Mouse (Mus musculus): Measurements from ENCODE around the gene Ecm2. TPM values are rescaled to one million over a fixed set of nuclear protein-coding genes. Genes with fewer than 3 reads are reported as not detected.

Gene Ecm2
- polyA plus RNA-seq, 1 experiment from 2014 or later = 3.1 TPM

DNA sequence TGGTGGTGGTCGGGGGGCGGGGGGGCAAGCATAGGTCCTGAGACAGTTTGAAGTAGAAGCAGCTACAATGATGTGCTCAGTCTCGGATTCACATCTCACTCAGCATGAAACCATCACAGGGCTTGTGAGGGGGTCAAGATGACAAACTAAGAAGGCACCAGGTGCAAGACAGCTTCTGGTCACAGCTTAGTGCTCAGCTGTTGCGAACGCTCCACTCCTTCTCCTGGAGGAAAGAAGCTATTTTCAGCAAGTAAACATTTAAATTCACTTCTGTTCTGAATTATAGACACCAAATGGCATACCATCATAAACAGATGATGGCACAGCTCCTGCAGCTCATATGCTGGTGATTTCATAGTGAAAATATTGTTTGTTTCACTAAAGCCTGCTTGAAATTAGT, 19.2 kb upstream of the Ecm2 start:
- Histone ChIP-seq H3K4me3 (ENCODE audit: low read depth, low read length) (no peak overlapping the region), H3K36me3 (ENCODE audit: insufficient read depth, low read length) (no peaks in the 10 kb centered on the region), H3K9me3 (ENCODE audit: low read length) (no peaks in the 10 kb centered on the region), H3K27ac (ENCODE audit: low read length) (0 out of 2 replicates have a peak overlapping the region, but pooled peaks have one; percentile 7), H3K9ac (replicated peaks; ENCODE audit: low read depth) (no peak overlapping the region), H3K4me2 (replicated peaks; ENCODE audit: low read depth, low read length) (no peak overlapping the region), H3K27me3 (replicated peaks; ENCODE audit: insufficient read depth, low read length) (no peaks in the 10 kb centered on the region), H3K4me1 (ENCODE audit: insufficient read depth, low read depth, low read length) (0 out of 2 replicates have a peak, but pooled peaks cover 5% of the 10 kb centered on the region)
- no peak for TF ChIP-seq CTCF (IDR thresholded peaks at IDR 0.05)
- no peak for TF ChIP-seq EP300 (IDR thresholded peaks at IDR 0.05)
- ATAC-seq (peak; percentile 57; the same call in 1 of the 2 replicates), DNase-seq (ENCODE audit: low spot score) (peak; percentile 30)
- WGBS = 59% methylated on average over 5 of the region's 5 CpGs

DNA sequence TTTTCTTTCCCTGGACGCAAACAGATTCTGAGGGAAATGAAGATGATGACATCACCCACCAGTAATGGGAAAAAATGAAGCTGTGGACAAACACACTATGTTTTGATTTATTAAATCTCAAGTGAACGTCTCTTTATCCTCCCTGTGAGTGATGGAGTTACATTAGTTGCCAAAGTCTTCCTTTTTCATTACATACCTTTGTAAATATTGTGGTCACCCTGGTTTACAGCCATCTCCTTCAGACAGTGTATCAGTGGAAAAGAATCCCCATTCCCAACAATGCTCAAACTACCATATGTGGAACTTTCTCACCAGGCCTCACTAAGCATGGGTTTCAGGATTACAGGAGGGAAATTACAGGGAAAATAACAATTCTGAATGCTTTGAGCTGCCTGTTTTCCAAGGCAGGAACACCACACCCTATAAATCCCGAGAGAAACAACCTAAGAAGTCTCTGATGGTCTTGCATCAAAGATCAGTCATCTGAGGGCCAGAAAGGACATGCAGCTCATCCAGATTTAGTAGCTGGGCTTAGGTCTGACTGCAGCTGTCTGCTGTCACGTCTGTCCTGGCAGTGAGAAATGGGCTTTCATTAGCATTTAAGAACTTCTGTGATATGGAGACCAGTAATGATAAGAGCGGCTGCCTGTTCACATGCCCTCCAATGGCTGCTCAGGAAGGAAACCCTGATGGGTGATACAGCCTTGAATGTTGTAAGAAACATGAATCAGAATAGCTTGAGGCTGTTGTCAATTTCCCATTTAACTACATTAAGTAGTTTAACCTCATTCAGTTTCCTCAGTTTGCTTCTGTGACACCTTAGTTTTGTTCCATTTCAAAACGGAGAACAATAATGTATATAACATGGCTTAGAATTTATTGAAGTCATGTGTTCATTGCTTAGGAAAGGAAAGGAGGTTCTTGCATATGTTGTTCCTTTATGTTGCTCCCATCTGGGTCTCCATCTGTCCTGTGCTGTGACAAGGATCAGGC, 11.9 kb upstream of the Ecm2 start, which contains the start of gene Tes3-ps:
Gene Tes3-ps, plus strand, starts transcription at position 943 of the 993 bp plus-strand sequence.
- no peak for TF ChIP-seq EP300 (IDR thresholded peaks at IDR 0.05)
- no peak for TF ChIP-seq CTCF (IDR thresholded peaks at IDR 0.05)
- H3K4me3 ChIP-seq (ENCODE audit: low read depth, low read length) = no peak within 1 kb of the TSS
- H3K4me2 ChIP-seq (replicated peaks; ENCODE audit: low read depth, low read length) = no peak within 1 kb of the TSS
- no peak within 1 kb of the TSS for H3K9ac ChIP-seq (replicated peaks; ENCODE audit: low read depth)
- ATAC-seq = no peak; the same call in 1 of the 2 replicates
- WGBS = 61% methylated on average over 6 of the region's 6 CpGs
- no peaks in the 10 kb centered on the region for H3K4me1 ChIP-seq (ENCODE audit: insufficient read depth, low read depth, low read length)
- H3K27me3 ChIP-seq (replicated peaks; ENCODE audit: insufficient read depth, low read length) = no peaks in the 10 kb centered on the region
- no peak for DNase-seq (ENCODE audit: low spot score)
- no peaks in the 10 kb centered on the region for H3K36me3 ChIP-seq (ENCODE audit: insufficient read depth, low read length)
- no peaks in the 10 kb centered on the region for H3K9me3 ChIP-seq (ENCODE audit: low read length)
- no peak within 1 kb of the TSS for H3K27ac ChIP-seq (ENCODE audit: low read length)

DNA sequence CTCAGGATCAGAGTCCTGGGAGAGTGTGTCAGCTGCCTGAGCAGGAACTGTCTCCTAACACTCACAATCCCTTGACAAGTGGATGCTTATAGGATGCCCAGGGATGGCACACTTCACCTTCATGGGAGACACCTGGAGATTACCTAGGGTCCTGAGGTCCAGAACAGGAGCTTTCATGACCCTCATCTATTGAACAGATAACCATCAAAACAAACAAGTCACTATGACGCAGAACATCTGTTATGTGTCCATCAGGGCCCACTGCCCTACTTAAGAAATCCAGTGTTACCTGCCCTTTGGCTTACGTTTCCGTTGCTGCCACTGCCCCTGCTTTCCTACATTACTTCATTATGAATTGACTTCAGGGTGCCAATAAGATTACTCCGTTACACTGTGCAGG, 1.2 kb downstream of the Ecm2 start:
- Histone ChIP-seq H3K4me2 (replicated peaks; ENCODE audit: low read depth, low read length) (0 out of 2 replicates have a peak overlapping the region, but pooled peaks have one; percentile 0), H3K4me1 (ENCODE audit: insufficient read depth, low read depth, low read length) (no peaks in the 10 kb centered on the region; the same call in 1 of the 2 replicates), H3K36me3 (ENCODE audit: insufficient read depth, low read length) (no peaks in the 10 kb centered on the region), H3K27ac (ENCODE audit: low read length) (no peak overlapping the region), H3K9me3 (ENCODE audit: low read length) (no peaks in the 10 kb centered on the region), H3K9ac (replicated peaks; ENCODE audit: low read depth) (no peak overlapping the region), H3K27me3 (replicated peaks; ENCODE audit: insufficient read depth, low read length) (no peaks in the 10 kb centered on the region), H3K4me3 (ENCODE audit: low read depth, low read length) (no peak overlapping the region)
- DNase-seq (ENCODE audit: low spot score) (no peak), ATAC-seq (no peak)
- 69% methylated on average over 4 of the region's 4 CpGs for WGBS
- TF ChIP-seq CTCF (IDR thresholded peaks at IDR 0.05) = no peak
- no peak for TF ChIP-seq EP300 (IDR thresholded peaks at IDR 0.05)

DNA sequence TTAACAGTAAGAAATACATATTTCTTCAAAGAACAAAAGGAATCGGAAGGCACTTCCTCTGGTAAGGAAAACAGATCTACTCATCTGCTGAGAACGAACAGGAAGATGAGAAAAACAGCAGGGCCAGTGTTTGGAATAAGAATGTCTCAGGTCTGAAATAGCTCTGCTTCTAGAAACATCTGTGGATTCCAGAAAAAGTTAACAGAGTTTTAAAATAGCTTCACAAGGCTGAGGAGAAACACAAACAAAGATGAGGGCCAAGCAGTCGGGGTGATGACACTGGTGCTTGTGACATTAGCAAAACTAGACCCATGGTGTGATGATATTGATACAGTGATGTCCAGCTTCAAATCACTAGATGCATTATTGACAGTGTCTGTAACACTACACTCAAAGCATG, 2.6 kb downstream of the Ecm2 start:
- no peaks in the 10 kb centered on the region for H3K27me3 ChIP-seq (replicated peaks; ENCODE audit: insufficient read depth, low read length)
- 0 out of 2 replicates have a peak, but pooled peaks have one; percentile 17 for ATAC-seq
- H3K4me3 ChIP-seq (ENCODE audit: low read depth, low read length) = no peak overlapping the region
- H3K9me3 ChIP-seq (ENCODE audit: low read length) = no peaks in the 10 kb centered on the region
- TF ChIP-seq CTCF (IDR thresholded peaks at IDR 0.05) (no peak), EP300 (IDR thresholded peaks at IDR 0.05) (no peak)
- no peaks in the 10 kb centered on the region for H3K36me3 ChIP-seq (ENCODE audit: insufficient read depth, low read length)
- no peaks in the 10 kb centered on the region; the same call in 1 of the 2 replicates for H3K4me1 ChIP-seq (ENCODE audit: insufficient read depth, low read depth, low read length)
- peak; percentile 26 for DNase-seq (ENCODE audit: low spot score)
- H3K4me2 ChIP-seq (replicated peaks; ENCODE audit: low read depth, low read length) = no peak overlapping the region
- no peak overlapping the region for H3K27ac ChIP-seq (ENCODE audit: low read length)
- 34% methylated on average over 3 of the region's 3 CpGs for WGBS
- H3K9ac ChIP-seq (replicated peaks; ENCODE audit: low read depth) = no peak overlapping the region

DNA sequence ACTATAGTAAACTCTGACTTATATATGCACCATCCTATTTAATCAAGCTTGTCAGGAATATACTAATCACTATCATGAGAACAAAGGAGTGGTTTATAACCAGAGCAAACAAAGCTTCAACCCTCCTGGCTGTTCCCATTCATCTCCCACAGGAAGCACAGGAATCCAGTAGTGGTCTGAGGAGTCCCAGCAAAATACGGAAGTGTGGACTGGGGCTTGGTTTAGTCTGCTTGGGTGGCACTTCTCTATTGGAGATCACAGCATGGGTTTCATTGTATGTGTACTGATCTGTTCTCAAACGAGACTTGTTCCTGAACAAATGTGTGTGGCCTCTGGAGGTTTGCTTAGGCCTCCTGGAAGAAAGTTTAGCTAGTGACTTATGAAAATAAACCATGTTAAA, 14.2 kb downstream of the Ecm2 start:
- no peaks in the 10 kb centered on the region for H3K4me1 ChIP-seq (ENCODE audit: insufficient read depth, low read depth, low read length)
- WGBS = 21% methylated on average over 2 of the region's 2 CpGs
- no peaks in the 10 kb centered on the region for H3K9me3 ChIP-seq (ENCODE audit: low read length)
- no peaks in the 10 kb centered on the region for H3K27me3 ChIP-seq (replicated peaks; ENCODE audit: insufficient read depth, low read length)
- TF ChIP-seq EP300 (IDR thresholded peaks at IDR 0.05) = no peak
- TF ChIP-seq CTCF (IDR thresholded peaks at IDR 0.05) = no peak
- H3K4me2 ChIP-seq (replicated peaks; ENCODE audit: low read depth, low read length) = no peak overlapping the region
- no peak overlapping the region for H3K9ac ChIP-seq (replicated peaks; ENCODE audit: low read depth)
- H3K36me3 ChIP-seq (ENCODE audit: insufficient read depth, low read length) = no peaks in the 10 kb centered on the region
- ATAC-seq = peak; percentile 73
- no peak overlapping the region for H3K27ac ChIP-seq (ENCODE audit: low read length)
- DNase-seq (ENCODE audit: low spot score) = peak; percentile 30
- H3K4me3 ChIP-seq (ENCODE audit: low read depth, low read length) = no peak overlapping the region

DNA sequence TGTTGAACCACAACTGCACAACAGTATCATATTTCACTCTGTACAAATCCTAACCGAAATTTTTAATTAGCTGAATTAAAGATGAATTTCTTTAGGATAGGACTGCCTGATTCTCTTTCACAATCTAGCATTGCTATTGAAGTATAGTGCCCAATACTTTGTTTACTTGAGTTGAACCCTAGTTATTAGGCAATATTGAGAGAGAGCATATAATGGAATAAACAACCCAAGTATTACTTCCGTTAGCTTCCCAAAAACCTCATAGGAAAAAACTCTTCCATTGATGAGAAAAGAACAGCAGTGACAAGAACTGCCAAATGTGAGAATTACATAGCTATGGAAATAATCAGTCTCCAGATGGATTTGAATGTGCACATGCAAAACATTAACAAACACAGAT, 21.6 kb downstream of the Ecm2 start:
- H3K36me3 ChIP-seq (ENCODE audit: insufficient read depth, low read length) = no peaks in the 10 kb centered on the region
- H3K27ac ChIP-seq (ENCODE audit: low read length) = no peak overlapping the region
- H3K9me3 ChIP-seq (ENCODE audit: low read length) = no peaks in the 10 kb centered on the region
- peak; percentile 79 for DNase-seq (ENCODE audit: low spot score)
- no peak for TF ChIP-seq CTCF (IDR thresholded peaks at IDR 0.05)
- peak; percentile 59 for TF ChIP-seq EP300 (IDR thresholded peaks at IDR 0.05)
- no peaks in the 10 kb centered on the region for H3K27me3 ChIP-seq (replicated peaks; ENCODE audit: insufficient read depth, low read length)
- no peaks in the 10 kb centered on the region for H3K4me1 ChIP-seq (ENCODE audit: insufficient read depth, low read depth, low read length)
- no peak overlapping the region for H3K4me2 ChIP-seq (replicated peaks; ENCODE audit: low read depth, low read length)
- no peak overlapping the region for H3K4me3 ChIP-seq (ENCODE audit: low read depth, low read length)
- ATAC-seq = peak; percentile 71
- no peak overlapping the region for H3K9ac ChIP-seq (replicated peaks; ENCODE audit: low read depth)
- 64% methylated on average over 2 of the region's 2 CpGs for WGBS
